Mouse (Mus musculus) heart, adult 2 months (tissue): ENCODE data around the gene Atp2b2. TPM values are rescaled to one million over a fixed set of nuclear protein-coding genes. Genes with fewer than 3 reads are reported as not detected.

Experiments used
- DNase-seq, 2 experiments: peaks; one replicate each; pipeline ENCODE4 v3.0.0; 2021
- H3K27ac ChIP-seq: fragments of 200-600 bp; 2 replicates; pipeline ENCODE4 v1.8.1; 2022
- H3K27me3 ChIP-seq: fragments of 200-500 bp; 2 replicates; pipeline ENCODE4 v1.6.1; 2012; ENCODE audit warnings: mild to moderate bottlenecking, low read length, inconsistent platforms, mixed read lengths; ENCODE audit not compliant: control insufficient read depth, insufficient read depth
- H3K36me3 ChIP-seq: fragments of 200-500 bp; 2 replicates; pipeline ENCODE4 v1.6.1; 2012; ENCODE audit warnings: low read length, inconsistent platforms; ENCODE audit not compliant: control insufficient read depth, insufficient read depth
- H3K4me1 ChIP-seq: fragments of 200-500 bp; 2 replicates; pipeline ENCODE4 v1.6.1; 2011; ENCODE audit warnings: low read length; ENCODE audit not compliant: control insufficient read depth, insufficient read depth
- H3K4me3 ChIP-seq: fragments of 200-600 bp; 2 replicates; pipeline ENCODE4 v1.8.1; 2022
- H3K79me2 ChIP-seq: fragments of 200-500 bp; replicated peaks from 2 replicates; pipeline ENCODE4 v1.6.1; 2012; ENCODE audit warnings: mild to moderate bottlenecking, inconsistent platforms, low read length, moderate library complexity, mixed read lengths; ENCODE audit not compliant: control insufficient read depth, insufficient read depth
- H3K9ac ChIP-seq: fragments of 200-500 bp; 2 replicates; pipeline ENCODE4 v1.6.1; 2012; ENCODE audit warnings: low read depth, mild to moderate bottlenecking, control low read depth, inconsistent platforms, low read length, mixed read lengths
- CTCF ChIP-seq: fragments of 200-600 bp; IDR thresholded peaks from 2 replicates; pipeline ENCODE4 v1.8.1; 2022; ENCODE audit warnings: antibody characterized with exemption, mild to moderate bottlenecking, moderate library complexity
- EP300 ChIP-seq: fragments of 200-500 bp; IDR thresholded peaks from 2 replicates; pipeline ENCODE4 v1.6.1; 2011; ENCODE audit warnings: low read depth, low read length, control low read depth; ENCODE audit not compliant: insufficient read depth
- POLR2A ChIP-seq: fragments of 200-500 bp; IDR thresholded peaks from 2 replicates; pipeline ENCODE4 v1.6.1; 2011; ENCODE audit warnings: mild to moderate bottlenecking, low read depth, low read length, control low read depth; ENCODE audit not compliant: insufficient read depth
- WGBS: fragments of 180-500 bp; shearing (Covaris S2); methylation state at CpG from one replicate; pipeline ENCODE4 v1.1.7; 2018; 5-methylcytosine and 5-hydroxymethylcytosine counted together
- intact Hi-C: fragments of 180-260 bp; cut with DNase I; formaldehyde crosslinking; loops from one replicate; pipeline ENCODE4 v1.15.1; 2025
- polyA plus RNA-seq: library from polyadenylated mRNA; depleted of rRNA; stranded (reverse); fragments of >200 nt; gene quantifications from 2 replicates; pipeline ENCODE4 v1.2.3, GENCODE M21; 2012
- total RNA-seq, 2 experiments: library from RNA; stranded (reverse); gene quantifications; 2 replicates each; pipeline ENCODE4 v1.2.3; 2021

Gene Atp2b2
- total and polyA plus RNA-seq, 3 experiments, result 0.64 to 1.1 (median 0.84) TPM

GRCm38 (mm10) chr6:113958003-113958402 is 84.4 kb downstream of the Atp2b2 start:
- Histone ChIP-seq H3K27ac (no peak overlapping the region), H3K4me1 (no peaks in the 10 kb centered on the region), H3K27me3 (no peaks in the 10 kb centered on the region), H3K4me3 (no peak overlapping the region), H3K79me2 (no peaks in the 10 kb centered on the region), H3K9ac (no peak overlapping the region), H3K36me3 (no peaks in the 10 kb centered on the region)
- TF ChIP-seq EP300 (no peak), CTCF (no peak), POLR2A (no peak)
- 73% methylated on average over 5 of the region's 5 CpGs for WGBS
- intact Hi-C loops, result no loop called here
- DNase-seq, result no peak

GRCm38 (mm10) chr6:113957232-113957940 is 85.0 kb downstream of the Atp2b2 start:
- 70% methylated on average over 19 of the region's 19 CpGs for WGBS
- Histone ChIP-seq H3K36me3 (no peaks in the 10 kb centered on the region), H3K27me3 (no peaks in the 10 kb centered on the region), H3K4me1 (no peaks in the 10 kb centered on the region), H3K4me3 (no peak overlapping the region), H3K79me2 (no peaks in the 10 kb centered on the region), H3K9ac (no peak overlapping the region), H3K27ac (no peak overlapping the region)
- intact Hi-C loops, result no loop called here
- no peak for TF ChIP-seq CTCF
- no peak for TF ChIP-seq POLR2A
- TF ChIP-seq EP300, result no peak
- DNase-seq, result no peak

DNA sequence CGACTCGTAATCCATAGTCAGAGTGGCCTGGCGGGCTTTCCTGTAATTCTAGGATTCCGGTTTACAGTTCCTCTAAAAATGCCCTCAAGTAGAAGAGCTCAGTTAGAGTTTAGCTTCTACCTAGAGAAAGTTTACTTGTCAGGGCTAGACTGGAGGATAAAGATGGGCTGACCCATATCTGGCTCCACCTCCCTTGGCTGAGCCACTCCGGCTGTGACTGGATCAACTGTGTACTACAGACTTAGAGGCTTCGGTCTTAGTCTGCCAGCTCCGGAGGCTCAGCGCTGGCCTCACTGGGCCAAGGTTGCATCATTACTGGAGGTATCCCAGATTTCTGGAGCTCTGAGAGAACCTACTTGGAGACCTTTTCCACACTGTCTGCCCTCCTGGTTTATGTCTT is 94.9 kb downstream of the Atp2b2 start:
- DNase-seq, result peak in 1 of 2 experiments; percentile 8
- H3K36me3 ChIP-seq, result no peaks in the 10 kb centered on the region
- intact Hi-C loops, result no loop called here
- no peak overlapping the region for H3K4me3 ChIP-seq
- H3K9ac ChIP-seq, result no peak overlapping the region
- H3K4me1 ChIP-seq, result no peaks in the 10 kb centered on the region
- no peak overlapping the region for H3K27ac ChIP-seq
- H3K27me3 ChIP-seq, result no peaks in the 10 kb centered on the region
- no peaks in the 10 kb centered on the region for H3K79me2 ChIP-seq
- TF ChIP-seq POLR2A (no peak), EP300 (no peak), CTCF (no peak)
- WGBS, result 74% methylated on average over 8 of the region's 8 CpGs

DNA sequence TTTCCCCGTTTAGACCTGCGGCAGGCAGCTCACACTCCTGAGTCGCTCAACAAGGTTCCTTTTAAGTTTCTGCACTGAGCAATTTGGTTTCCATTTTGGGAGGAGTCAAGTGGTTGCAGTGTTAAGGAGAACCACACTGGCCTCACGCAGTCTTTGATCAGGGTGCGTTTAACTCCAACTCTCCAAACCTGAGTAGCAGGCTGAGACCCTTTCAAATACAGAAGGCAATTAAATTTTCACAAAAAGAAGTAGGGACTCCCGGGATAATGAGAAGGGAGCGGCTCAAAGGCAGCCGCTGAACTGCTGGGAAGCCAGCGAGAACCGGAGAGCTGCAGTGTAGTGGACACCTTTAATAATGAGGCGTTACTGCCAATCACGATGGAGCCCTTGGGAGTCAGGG is 100.1 kb downstream of the Atp2b2 start:
- no peaks in the 10 kb centered on the region for H3K79me2 ChIP-seq
- no peak overlapping the region for H3K27ac ChIP-seq
- WGBS, result 66% methylated on average over 12 of the region's 12 CpGs
- no peaks in the 10 kb centered on the region for H3K36me3 ChIP-seq
- TF ChIP-seq EP300, result no peak
- H3K4me1 ChIP-seq, result no peaks in the 10 kb centered on the region
- intact Hi-C loops, result no loop called here
- H3K9ac ChIP-seq, result no peak overlapping the region
- no peak for DNase-seq
- H3K4me3 ChIP-seq, result no peak overlapping the region
- H3K27me3 ChIP-seq, result no peaks in the 10 kb centered on the region

- Histone ChIP-seq H3K4me3 (no peak overlapping the region), H3K27ac (no peak overlapping the region), H3K79me2 (no peaks in the 10 kb centered on the region), H3K36me3 (no peaks in the 10 kb centered on the region), H3K27me3 (no peaks in the 10 kb centered on the region), H3K9ac (no peak overlapping the region), H3K4me1 (no peaks in the 10 kb centered on the region)
- intact Hi-C loops, result no loop called here
- WGBS, result 65% methylated on average over 5 of the region's 5 CpGs
- DNase-seq, result no peak
- TF ChIP-seq EP300 (no peak), POLR2A (no peak), CTCF (no peak)
Observed at GRCm38 (mm10) chr6:113941324-113941723, 101.1 kb downstream of the Atp2b2 start.

DNA sequence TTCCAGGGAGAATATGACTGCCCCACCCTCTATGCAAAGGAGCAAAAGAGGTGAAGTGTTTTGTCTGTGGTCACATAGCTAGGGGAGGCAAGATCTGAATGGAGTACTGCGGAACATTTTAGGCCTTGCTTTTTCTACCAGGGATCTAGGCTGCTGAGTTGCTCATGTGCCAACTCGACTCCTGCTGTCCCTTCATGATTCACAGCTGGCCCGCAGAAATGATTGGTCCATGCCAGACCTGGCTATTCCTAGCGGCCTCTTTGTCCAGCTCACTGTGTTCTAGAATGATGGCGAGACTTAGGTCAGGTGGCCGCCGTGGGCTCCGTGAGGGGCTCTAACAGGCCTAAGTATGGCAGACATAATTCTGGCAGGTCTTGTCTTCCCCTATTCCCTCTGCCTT is 103.0 kb downstream of the Atp2b2 start:
- no peak overlapping the region for H3K4me3 ChIP-seq
- intact Hi-C loops, result no loop called here
- 84% methylated on average over 8 of the region's 8 CpGs for WGBS

More for the DNA sequence above, 103.0 kb downstream of the Atp2b2 start:
- peaks cover 1% of the 10 kb centered on the region for H3K4me1 ChIP-seq
- no peak overlapping the region for H3K27ac ChIP-seq
- H3K36me3 ChIP-seq, result no peaks in the 10 kb centered on the region
- no peak overlapping the region for H3K9ac ChIP-seq
- no peak for DNase-seq
- no peaks in the 10 kb centered on the region for H3K79me2 ChIP-seq
- H3K27me3 ChIP-seq, result no peaks in the 10 kb centered on the region
- TF ChIP-seq POLR2A (no peak), CTCF (no peak), EP300 (no peak)
